Mouse (Mus musculus) cerebellum, adult 2 months (tissue): ENCODE results near the gene Ankrd34a.

Experiments
- CTCF ChIP-seq: fragments of 200-500 bp; IDR thresholded peaks from 2 replicates; pipeline ENCODE4 v1.5.1; 2011; ENCODE audit warnings: low read depth, mild to moderate bottlenecking, control low read depth, low read length, moderate library complexity, borderline replicate concordance; ENCODE audit not compliant: insufficient read depth
- POLR2A ChIP-seq: fragments of 200-500 bp; IDR thresholded peaks from 2 replicates; pipeline ENCODE4 v1.6.1; 2011; ENCODE audit warnings: low read length, control low read depth, borderline replicate concordance; ENCODE audit not compliant: insufficient read depth

GRCm38 (mm10) chr3:96564633-96565032 is 31.8 kb upstream of the Ankrd34a start:
- TF ChIP-seq POLR2A: no peak
- TF ChIP-seq CTCF: no peak
